Mouse (Mus musculus): ENCODE data around the gene H2-Ob.

The H2-Ob gene

DNA sequence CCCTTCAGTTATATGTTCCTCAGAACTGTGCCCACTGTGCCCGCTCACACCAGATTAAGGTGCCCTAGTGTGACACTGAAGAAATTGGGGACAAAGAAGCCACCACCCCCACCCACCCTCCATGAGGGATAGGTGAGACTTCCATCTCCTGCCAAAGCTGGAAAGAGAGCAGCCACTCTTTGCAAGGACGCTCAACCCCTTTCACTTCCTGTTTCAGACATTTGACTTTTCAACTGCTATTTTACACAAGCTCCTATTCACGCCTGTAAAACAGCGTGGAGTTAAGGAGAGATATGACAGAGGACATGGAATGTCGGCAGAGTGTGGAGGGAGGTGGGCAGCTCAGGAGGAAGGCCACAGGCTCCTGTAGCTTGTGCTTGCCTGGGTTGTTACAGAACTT, 47.8 kb downstream of the H2-Ob start:
- DNase-seq (ENCODE audit: low spot score) = no peak

- DNase-seq (ENCODE audit: low spot score) = no peak
Measured at GRCm38 (mm10) chr17:34286999-34287398, 48.3 kb downstream of the H2-Ob start.

DNA sequence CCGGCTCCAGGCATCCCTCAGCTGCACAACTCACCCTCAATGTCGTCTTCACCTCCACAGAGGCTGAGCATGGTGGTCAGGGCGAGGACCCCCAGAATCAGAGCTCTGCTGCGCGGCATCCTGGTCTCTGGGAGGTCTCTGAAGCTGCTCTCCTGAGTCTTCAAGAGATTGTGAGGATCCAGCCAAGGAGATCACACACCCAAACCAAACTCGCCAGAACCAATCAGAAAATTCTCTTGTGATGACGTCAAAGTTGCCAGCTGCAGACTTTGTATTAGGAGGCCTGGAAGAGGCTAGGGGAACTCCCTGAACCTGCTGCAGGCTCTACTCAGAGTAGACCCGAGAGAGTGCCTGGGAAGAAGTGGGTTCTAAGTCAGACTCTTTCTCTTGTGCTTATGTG, 48.9 kb downstream of the H2-Ob start, which contains the start of gene H2-Aa:
TSS of gene H2-Aa (minus strand) at position 176 of the 400 bp plus-strand sequence.
- DNase-seq (ENCODE audit: low spot score) = peak; percentile 71

DNA sequence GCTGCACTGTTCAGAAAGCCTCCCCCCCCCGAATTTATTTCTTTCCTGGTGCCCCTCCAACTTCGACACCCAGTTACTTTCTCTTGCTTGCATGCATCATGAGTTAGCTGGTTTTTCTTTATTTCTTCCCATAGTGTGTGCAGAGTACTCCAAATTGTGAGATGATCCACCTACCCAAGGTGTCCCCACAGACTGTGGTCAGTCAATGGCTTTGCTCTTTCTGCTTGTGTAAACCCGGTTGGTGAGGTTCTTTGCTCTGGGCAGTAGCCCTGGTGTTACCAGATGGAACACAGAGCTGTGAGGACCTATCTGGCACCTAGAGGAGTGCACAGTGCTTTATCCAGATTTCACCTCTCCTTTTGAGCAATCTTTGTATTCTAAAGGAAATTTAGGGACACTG, 49.4 kb downstream of the H2-Ob start:
- no peak for DNase-seq (ENCODE audit: low spot score)

DNA sequence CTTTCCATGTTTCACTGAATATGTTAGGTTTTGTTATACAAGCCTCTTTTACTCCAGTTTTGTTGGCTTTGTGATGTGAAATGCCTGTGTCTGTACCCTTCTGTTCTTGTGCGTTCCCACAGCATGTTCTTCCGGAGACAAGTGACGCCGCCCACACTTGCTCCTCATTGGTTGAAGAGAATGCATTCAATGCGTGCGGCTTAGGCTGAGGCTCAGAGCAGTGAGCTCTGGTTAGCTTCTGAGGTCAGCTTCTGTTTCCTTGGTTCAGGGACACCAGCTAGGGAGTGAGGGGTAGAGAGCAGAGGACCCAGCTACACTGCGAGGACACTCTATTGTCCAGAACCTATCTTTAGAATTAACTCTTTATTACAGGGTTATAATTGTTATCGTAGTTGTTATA, 52.9 kb downstream of the H2-Ob start:
- DNase-seq (ENCODE audit: low spot score) = peak; percentile 82

GRCm38 (mm10) chr17:34292570-34292969, 53.9 kb downstream of the H2-Ob start:
- DNase-seq (ENCODE audit: low spot score) = no peak

GRCm38 (mm10) chr17:34293533-34293932, 54.8 kb downstream of the H2-Ob start:
- DNase-seq (ENCODE audit: low spot score) = peak; percentile 64

GRCm38 (mm10) chr17:34294249-34294648, 55.5 kb downstream of the H2-Ob start:
- DNase-seq (ENCODE audit: low spot score) = no peak

DNA sequence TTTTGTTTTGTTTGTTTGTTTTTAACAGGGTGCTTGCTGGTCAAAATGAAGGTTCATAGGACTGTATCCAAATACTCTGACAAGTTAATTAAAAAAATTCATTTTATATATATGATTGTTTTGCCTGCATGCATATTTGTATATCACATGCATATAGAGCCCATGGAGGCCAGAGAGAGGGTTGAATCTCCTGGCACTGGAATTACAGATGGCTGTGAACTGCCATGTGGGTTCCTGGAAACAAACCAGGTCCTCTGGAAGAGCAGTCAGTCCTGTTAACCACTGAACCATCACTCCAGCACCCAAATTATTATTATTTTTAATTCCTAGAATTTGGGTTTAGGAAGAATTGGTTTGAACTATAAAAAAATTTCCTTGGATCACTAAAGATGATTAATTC, 56.6 kb downstream of the H2-Ob start:
- DNase-seq (ENCODE audit: low spot score) = no peak

DNA sequence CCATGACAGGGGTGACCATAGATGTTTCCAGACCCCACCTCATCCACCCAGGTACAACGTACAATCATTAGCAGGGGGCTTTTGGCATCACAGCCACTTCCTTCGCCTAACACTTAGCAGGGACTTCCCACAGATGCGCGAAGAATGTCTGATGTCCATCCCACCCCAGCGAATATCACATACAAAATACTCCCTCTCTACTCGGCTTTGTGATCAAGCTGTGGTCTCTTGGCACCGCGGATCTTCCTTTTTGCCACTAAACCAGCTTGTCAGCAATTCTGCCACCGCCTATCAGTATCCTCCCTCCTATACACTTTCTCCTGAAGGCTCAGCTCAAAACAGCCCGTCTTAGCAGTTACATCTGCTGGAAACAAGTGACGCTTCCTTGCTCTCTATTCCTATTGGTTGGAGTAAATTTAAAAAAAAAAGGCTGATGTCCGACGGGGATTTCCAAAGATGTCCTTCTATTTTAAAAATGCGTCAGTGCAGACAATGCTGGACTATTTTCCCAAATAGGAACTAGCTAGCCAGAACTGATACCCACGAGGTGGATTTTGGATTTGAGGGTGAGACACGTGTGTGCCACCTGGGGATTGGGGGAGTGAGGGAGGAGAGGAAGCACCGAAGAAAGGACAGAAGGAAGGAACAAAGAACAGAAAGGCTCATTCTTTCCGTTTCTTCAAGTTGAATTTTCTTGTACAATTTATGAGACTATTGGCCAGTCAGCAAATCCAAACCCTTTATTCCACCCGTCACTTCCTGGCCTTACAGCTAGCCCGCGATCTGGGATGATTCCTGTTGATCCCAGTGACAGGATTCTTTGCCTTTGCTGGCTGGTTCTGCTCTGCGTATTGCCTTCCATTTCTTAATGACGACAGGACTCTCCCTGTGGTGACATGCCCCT, 57.4 kb downstream of the H2-Ob start:
- DNase-seq (ENCODE audit: low spot score) = peak; percentile 54

DNA sequence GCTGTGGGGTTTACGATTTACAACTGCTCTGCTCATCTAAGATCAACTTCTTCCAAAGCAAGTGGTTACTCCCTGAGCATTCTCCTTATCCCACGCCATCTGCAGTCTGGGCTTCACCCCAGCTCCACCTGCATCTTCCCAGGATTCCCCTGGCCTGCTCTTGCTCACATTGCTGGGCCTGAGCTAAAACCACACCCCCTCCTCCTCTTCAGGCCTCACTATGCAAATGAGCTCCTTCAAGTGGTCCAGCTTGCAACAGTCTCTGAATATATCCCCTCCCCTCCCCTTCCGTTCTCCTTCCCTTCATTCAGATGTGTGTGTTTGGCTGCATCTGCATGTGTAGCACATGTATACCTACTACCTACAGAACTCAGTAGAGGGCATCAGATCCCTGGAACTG, 60.7 kb downstream of the H2-Ob start:
- DNase-seq (ENCODE audit: low spot score) = no peak

GRCm38 (mm10) chr17:34300071-34300470, 61.4 kb downstream of the H2-Ob start:
- DNase-seq (ENCODE audit: low spot score) = no peak

DNA sequence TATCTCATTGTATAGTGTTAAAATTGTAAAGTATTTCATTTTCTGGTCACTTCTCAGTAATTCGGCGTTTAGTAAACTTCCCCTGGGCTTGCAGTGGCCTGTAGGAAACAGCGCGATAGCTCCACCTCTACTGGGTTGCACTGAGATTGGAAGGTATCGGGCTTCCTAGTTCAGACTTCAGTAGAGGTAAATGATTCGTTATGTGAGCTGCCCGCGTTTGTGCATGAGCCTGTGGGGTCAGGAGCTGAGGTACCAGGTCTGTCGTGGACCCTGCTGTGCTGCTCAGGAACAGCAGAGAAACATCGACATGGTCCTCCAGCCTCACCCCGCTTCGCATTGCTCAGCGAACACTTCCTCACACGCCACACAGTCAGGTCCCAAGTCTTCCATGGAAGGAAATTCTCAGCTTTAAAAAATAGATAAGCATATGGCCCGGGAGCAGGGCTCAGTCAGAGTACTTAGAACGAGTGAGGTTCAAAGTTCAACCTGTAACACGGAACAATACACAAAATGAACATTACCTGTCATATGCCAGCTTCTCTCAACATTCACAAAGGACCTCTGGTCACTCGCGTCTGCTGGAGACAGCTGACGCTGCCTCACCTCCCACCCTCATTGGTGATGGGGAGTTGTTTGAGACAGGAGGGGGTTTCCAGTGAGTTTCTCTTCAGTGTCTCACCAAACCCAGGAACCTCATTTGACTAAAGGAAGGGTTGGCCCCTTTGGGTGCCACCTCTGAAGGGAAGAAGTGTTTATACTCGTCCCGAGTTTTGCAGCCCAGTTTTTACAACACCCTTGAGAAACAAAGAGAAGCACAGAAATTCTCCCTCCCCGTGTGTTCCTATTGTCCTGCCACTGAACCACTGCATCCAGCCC, 62.2 kb downstream of the H2-Ob start:
- peak; percentile 71 for DNase-seq (ENCODE audit: low spot score)

- no peak for DNase-seq (ENCODE audit: low spot score)
Measured at GRCm38 (mm10) chr17:34301670-34302190, 63.0 kb downstream of the H2-Ob start.

GRCm38 (mm10) chr17:34303789-34304188, 65.1 kb downstream of the H2-Ob start:
- DNase-seq (ENCODE audit: low spot score) = no peak
